Mouse (Mus musculus): ENCODE results near the gene Efhd2. TPM values are rescaled to one million over a fixed set of nuclear protein-coding genes. Genes with fewer than 3 reads are reported as not detected.

Efhd2 gene
- total RNA-seq (2015; ENCODE audit: low replicate concordance) (18.7 and 21.8 TPM in 2 replicates), total RNA-seq (2017; ENCODE audit: low replicate concordance) (11.4 and 18.8 TPM in 2 replicates)

DNA sequence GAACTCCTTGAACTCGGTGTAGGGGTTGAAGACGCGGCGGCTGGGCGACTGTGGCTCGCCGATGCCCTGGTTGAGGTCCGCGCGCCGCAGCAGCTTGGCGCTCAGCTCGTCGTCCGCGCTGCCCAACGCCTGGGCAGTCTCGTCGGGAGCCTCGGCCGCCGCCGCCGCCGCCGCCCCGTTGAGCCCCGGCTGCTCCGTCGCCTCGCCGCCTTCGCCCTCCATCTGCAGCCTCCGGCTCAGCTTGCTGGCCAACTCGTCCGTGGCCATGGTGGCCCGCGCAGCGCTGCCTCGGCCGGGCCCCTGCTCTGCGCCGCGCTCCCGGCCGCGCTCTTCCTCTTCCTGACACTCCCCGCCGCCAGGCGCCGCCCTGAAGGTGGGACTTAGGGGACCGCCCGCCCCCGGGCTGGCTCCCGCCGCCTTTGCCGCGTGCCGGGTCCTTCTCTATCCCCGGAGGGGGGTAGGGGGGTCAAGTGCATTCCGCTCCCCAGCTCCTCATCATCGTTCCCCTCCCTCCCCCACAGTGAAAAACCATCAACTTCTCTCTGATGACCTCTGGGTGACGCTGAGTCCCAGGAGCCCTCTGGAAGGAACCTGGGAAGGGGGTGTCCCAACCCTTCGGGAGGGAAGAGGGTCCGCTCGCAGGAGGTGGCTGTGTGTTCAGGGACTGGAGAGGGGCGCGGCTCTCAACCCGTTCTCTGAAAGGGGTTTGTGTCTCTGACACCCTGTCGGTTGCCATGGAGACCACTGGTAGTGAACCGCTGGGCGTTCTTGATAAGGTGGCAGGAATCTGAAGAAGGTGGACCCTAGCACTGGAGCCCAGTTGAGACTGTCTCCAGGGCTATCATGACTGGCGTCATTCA is at the start of gene Efhd2:
Gene Efhd2 (minus strand): TSS at position 320 of the 860 bp plus-strand sequence.
- ATAC-seq (replicated peaks; ENCODE audit: low FRiP score, poor library complexity, severe bottlenecking): peak; percentile 81

DNA sequence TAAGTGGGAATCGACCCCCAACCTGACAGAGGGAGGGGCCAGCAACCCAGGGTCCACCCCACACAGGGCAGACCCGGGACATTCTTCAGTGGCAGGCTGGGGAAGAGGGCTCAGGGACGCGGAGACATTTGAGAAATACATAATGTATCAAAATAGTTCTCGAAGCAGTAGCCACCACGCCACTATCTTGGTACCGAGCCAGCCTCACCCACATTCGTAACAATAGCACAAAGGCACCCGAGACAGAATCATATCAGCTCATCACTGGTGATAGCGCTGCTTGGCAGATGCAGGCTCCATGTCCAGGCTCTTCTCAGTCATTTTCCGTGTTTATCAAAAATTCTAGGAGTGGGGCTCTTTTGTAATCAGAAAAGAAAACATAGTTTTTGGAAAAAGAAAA is 49.2 kb upstream of the Efhd2 start:
- no peak for ATAC-seq (replicated peaks; ENCODE audit: low FRiP score, poor library complexity, severe bottlenecking)

DNA sequence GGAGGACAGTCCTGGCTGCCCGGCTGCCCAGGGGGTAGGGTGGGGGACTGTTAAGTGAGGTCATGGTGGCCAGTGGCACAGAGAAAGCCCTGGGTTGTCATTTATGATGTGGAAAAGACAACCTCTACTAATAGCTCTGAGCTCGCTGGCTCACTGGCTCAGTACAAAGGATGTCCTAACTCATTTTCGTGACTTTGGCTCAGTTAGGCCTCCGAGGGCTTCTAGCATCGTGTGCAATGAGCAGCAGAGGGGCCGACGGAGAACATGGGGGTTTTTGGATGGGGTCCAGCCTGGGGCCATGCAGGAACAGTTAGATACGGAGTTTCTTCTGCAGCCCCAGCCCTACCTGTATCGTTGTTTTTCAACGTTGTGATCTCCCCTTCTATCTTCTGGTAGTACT is 45.7 kb upstream of the Efhd2 start:
- no peak for ATAC-seq (replicated peaks; ENCODE audit: low FRiP score, poor library complexity, severe bottlenecking)

DNA sequence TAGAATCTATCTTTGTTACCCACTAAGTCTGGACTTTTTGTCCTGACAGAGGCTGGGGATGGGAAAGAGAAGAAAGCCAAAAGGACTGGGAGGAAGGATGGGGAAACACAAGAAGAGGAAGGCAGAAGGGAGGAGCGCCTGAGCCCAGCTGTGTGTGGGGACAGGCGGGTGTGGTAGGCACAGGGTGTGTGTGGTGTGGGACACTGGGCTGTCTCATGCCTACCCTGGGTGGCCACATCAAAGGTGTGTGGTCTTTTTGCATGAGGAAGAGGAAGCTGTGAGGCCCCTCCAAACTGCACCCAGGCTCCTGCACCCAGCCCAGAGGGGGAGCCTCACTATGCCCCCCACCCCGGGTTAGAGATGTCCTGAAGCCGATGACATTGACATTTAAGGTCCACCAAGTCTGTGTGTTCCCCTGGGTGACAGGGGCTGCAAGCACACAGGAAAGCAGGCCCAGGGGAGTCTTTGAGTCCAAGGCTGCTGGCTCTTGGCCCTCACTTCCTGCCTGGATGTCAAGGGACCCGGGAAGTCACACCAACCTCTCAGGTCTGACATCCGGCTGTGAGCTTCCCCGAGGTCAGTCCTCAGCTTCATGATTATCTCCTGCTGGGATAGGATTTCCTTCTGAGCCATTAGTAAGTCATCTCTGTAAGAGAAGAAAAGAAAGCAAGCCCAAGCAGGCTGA is 43.2 kb upstream of the Efhd2 start:
- ATAC-seq (replicated peaks; ENCODE audit: low FRiP score, poor library complexity, severe bottlenecking): 0 out of 2 replicates have a peak, but pooled peaks have one; percentile 20

DNA sequence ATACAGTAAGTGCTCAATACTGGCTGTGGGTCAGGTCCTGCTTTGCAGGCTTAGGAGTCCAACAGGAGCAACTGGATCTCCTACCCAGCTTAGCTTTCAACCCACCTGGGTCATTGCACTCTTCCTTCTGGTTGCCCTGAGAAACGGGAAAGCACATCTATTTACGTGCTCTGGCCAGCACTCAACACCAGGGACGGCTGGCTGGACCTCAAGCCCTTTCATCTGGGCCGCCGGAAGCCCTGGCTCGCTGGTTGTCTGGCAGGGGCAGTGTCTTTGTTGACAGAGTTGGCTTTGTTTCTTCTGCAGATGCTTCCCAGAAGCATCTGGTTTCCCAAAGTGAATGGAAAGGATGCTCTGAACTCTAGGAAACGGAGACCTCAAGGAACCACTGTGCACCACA is 39.3 kb upstream of the Efhd2 start:
- no peak for ATAC-seq (replicated peaks; ENCODE audit: low FRiP score, poor library complexity, severe bottlenecking)

DNA sequence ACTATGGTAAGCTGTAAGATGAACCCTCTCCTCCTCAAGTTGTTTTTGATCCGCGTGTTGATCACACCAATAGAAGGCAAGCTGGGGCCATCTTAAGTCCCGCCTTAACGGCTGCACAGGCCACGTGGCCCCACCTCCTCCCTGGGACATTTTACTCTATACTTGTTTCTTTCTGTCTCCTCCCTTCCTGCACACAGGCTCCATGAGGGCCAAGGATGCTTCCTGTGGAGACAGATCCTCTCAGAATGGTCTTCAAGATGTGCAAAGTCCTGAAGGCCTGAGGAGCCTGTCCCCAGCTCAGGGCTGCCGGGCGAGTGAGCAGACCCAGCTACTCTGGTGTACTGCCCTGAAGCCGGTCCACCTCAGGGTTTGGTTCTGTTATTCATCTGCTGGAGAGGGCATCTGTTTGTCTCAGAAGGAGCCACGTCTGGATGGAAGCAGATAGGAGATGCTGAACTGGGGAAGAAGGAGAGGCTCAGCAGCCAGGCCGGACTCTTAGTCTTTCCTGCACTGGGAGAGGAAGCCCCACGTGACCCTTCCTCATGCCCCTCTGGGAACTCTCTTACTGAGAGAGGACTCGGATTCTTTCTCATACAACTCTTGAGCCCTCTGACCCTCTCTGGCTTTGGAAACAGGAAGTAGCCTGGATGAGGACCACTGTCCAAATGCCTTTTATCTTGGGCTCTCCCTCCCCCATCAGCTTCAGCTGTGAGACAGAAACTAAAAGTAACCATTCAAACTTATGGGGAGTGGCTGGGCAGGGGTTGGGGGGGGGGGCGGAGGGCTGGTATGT is 38.7 kb upstream of the Efhd2 start:
- ATAC-seq (replicated peaks; ENCODE audit: low FRiP score, poor library complexity, severe bottlenecking): no peak

DNA sequence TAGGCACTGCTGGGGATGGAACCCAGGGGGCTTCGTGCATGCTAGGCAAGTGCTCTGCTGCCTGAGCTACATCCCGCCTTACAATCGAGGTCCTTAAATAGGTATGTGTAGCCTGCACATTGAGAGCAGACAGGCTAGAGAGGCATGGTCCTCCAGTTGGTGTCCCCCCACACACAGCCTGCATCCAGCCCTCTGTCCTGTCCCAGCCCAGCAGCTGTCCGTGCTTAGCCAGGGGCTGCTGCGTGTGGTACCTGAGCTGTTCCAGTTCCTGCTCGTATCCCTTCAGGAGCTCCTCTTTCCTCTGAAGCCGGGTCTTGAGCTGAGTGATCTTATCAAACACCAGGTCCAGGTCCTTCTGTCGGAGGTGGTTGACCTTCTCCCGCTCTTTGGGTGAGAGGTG is 30.0 kb upstream of the Efhd2 start:
- ATAC-seq (replicated peaks; ENCODE audit: low FRiP score, poor library complexity, severe bottlenecking): no peak

DNA sequence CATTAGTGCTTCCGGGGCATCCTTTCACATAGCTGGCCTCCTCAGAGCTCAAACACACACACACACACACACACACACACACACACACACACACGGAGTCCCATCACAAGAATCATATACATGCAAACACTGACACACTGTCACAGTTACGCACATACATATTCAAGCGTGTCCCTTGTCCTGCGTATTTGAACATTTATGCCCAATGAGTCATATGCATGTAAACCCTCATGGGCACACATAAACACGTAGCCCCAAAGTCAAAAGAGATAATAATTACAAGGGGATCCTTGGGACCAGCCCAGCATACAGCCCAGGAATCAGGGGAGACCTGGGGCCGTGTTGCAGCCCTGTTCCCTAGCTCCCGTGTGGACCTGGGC is 27.7 kb upstream of the Efhd2 start:
- ATAC-seq (replicated peaks; ENCODE audit: low FRiP score, poor library complexity, severe bottlenecking): no peak

DNA sequence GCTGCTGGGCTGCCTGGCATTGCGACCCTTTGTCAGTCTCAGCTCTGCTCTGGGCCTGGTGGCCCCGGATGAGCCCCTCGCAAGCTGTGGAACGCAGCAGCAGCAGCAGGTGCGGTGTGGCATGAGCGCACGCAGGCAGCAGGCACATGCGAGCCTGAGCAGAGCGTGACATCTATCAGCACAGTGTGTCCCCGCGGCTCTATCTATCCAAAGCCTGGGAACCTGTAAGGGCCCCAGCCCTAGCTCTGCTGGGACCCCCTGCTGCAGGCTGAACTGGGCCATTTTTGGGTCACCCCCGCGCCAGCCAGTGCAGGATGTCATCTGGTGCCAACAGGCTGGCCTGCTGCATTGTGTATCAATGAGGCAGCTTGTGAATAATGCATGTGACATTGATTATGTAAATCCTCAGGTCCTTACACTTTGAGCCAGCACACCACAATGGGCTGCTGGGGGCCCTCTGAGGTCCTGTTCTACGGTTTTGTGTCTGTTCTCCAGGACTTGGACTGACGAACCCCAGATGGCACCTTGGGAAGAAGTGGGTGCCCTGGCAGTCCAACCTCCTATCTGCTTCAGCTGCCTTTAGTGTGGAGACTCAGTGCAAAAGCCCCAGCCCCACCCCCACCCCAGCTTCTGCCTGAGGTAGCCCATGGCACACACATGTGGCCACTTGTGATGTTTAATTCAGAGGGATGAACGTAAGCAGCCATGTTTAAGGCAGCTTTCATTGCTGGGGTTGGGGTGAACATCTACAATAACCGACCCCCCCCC is 27.2 kb upstream of the Efhd2 start:
- no peak for ATAC-seq (replicated peaks; ENCODE audit: low FRiP score, poor library complexity, severe bottlenecking)

DNA sequence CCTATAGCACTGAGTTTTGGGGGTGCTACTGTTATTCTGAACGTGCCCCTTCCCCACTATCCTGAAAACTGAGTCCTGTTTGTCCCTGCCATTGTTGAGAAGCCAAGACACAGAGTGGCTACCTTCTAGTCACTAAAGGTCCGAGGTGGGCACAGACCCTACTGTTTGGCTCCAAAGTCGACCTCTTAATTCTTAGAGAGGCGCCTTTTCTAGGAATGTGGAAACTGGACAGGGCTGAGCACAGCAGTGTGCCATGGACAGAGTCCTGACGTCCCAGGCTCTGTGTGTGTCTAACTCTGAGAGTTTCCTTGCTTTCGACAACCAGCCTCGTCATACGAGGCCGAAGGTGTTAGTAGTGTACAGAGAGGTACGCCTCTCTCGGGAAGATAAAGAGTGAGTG is 25.7 kb upstream of the Efhd2 start:
- ATAC-seq (replicated peaks; ENCODE audit: low FRiP score, poor library complexity, severe bottlenecking): no peak

DNA sequence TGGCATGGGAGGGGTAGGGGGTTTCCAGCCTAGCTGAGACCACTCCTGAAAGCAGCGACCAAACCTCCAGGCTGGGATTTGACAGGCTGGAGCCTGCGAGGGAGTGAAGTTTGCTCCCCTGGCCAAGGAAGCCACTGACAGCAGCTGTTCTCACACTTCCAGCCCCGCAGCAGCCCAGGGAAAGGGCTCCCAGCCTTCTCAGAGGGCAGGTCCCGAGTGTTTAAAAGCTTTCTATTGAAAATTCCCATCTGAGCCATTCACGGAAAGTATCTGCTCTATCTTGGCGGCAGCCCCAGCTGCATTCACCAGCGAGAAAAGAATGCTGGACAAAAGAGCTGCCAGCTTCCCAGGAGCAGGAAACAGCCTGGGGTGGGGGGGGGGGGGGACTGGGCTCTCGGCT is 25.2 kb upstream of the Efhd2 start:
- ATAC-seq (replicated peaks; ENCODE audit: low FRiP score, poor library complexity, severe bottlenecking): no peak

DNA sequence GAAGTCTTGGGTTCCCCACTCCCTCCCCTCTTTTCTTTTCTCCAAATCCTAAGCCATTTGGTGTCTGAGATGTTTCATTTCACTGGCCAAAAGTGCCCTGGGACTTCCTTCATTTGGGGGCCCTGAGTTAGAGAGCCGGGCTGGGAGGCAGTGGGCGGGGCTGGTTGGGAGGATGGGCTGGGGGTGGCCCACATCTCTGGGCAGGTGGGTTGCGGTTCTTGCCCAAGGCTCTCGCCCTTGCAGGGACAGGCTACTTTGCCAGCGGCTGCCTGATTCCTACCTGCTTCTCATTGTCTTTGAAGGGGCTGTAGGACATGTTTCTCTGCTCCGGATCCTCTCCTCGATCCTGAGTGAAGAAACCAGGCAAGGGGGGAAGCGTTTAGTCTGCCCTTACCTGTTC is 24.2 kb upstream of the Efhd2 start:
- ATAC-seq (replicated peaks; ENCODE audit: low FRiP score, poor library complexity, severe bottlenecking): no peak

DNA sequence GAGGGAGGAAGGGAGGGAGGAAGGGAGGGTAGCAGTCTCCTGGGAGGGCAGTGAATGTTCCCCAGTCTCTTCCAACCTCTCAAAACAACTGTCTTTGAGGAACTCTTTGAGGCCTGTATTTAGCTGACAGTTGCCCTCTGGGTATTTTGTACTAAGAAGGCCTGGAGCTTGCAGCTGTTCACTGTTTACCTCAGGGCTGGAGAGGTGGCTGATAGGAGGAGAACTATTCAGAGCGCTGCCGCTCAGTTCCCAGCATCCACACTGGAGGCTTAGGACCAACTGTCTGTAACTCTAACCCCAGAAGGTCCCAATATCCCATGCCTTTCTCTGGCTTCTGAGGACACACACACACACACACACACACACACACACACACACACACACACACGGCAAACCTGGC is 23.1 kb upstream of the Efhd2 start:
- ATAC-seq (replicated peaks; ENCODE audit: low FRiP score, poor library complexity, severe bottlenecking): no peak

DNA sequence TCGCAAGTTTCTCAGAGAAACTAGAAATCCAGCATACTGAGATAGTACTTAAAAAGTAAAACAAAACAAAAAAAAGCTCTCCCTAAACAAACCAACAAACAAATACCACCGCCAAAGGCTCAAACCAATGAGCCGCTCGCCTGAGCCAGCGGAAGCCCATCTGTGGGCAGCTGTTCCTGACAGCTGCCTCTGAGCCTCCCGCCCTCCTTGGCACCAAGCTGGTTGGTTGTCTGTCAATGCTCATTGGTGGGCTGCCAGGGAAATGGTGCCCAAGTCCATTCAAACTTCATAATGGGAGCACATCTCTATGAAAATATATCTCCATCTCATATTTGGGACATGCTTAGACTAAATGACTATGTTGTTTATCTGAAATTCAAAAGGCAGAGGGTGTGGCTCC is 22.5 kb upstream of the Efhd2 start:
- ATAC-seq (replicated peaks; ENCODE audit: low FRiP score, poor library complexity, severe bottlenecking): no peak

DNA sequence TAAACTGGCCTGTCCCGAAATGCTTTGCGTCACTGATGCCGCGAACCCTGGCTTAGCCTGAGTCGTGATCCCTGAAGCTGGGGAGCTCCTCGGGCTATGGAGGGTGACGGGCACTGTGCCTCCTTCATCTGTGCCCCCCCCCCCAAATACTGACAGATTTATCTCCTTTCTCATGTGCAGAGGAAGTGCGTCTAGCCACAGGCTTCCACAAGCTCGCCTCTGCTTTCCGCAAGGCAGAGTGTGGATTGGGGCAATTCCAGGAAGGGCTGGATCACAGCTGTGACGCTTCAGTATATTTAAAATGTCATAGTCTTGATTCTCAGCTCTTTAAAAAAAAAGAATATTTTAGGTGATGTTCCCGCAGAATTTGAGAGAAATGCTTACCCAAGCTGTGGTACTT is 21.1 kb upstream of the Efhd2 start:
- ATAC-seq (replicated peaks; ENCODE audit: low FRiP score, poor library complexity, severe bottlenecking): no peak

DNA sequence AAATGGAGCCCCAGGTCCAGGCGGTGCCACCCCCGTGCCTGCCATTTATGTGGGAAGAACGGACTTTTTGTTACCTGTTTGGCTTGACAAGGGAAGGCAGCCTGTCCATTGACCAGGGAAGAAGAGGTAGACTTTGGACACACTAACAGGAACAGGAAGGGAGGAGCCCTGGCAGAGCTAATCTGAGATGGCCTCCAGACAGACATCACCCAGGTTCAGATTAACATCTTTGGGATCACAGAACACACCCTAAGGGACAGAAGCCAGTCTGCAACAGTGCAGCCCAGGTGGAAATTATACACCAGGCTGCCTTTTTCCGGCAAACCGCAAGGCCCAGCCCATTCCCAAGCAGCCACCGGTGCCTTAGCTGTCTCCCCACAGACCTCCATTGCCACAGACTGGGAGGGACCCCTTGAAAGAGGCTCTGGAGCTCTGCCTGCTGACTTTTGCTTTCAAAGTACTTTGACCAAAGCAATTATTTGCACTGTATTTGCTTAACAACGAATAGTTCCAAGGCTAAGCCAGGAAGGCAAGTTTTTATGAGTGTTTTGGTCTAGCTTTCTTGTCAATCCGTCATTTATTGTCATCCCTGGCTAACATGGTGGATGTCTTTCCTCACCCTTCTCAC is 18.6 kb upstream of the Efhd2 start:
- ATAC-seq (replicated peaks; ENCODE audit: low FRiP score, poor library complexity, severe bottlenecking): no peak

DNA sequence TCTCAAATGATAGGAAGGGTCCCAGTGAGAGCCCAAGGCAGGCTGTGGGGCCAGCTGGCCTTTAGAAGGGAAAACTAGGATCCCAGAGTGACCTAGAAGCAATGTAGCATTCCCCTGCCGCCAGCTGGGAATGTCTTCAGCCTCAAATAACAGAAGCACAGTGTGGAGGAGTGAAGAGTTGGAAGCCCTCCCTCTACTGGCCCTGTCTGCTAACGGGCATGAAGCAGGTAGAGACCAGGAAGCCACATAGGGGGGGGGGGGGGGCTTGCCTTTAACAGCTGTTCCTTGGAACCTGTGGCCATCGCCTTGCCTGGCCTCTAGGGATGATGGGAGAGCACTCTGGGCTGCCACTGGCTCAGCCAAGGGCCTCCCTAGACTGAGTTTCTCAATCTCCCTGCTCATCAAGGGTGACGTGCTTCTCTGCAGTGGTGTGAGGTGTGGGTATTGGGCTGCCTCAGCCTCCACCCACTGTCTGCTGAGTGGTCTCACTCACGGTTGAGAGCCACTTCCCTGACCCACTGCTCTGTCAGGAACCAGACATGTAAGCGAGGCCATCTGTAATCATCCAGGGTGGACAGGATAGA is 11.8 kb upstream of the Efhd2 start:
- ATAC-seq (replicated peaks; ENCODE audit: low FRiP score, poor library complexity, severe bottlenecking): no peak

DNA sequence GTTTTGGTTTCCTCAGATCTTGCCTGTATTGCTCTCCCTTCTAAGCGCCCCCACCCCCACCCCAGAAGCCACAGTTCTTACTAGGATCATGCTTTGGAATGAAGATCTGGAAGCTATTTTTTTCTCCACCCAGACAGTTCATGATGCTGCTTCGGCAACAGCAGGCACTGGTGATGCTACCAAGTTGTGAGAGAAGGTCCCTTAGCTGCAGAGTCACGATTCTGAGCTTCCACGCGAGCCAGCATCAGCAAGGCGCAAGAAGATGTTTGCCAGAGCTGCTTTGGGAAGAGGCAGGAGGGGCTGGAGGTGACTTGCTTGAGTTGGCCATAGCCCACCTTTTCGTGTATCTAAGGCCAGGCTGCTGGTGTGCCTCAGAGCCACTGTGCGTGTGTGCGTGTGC is 10.7 kb upstream of the Efhd2 start:
- no peak for ATAC-seq (replicated peaks; ENCODE audit: low FRiP score, poor library complexity, severe bottlenecking)

DNA sequence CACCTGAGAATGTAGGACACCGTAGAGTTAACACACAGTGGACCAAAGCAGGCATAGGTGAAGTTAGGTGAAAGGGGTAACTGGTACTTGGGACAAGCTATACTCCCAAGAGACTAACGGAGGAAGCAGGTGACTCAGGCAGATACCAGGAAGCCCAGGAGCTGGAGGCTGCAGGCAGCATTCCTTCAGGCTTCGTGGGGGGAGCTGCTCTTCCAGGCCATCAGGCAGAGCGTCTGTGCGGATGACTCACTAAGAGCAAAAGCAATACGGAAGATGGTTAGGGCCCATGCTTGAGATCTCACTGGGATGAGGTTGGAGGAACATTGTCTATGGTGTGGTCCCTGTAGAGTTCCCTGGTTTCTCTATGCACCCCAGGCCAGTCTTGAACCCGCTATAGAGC is 8.1 kb upstream of the Efhd2 start:
- no peak for ATAC-seq (replicated peaks; ENCODE audit: low FRiP score, poor library complexity, severe bottlenecking)

Measured in erythroid progenitor cell, adult 5-6 weeks (primary cell).